Mouse (Mus musculus): ENCODE results near the gene Spint5. TPM values are rescaled to one million over a fixed set of nuclear protein-coding genes. Genes with fewer than 3 reads are reported as not detected.

Gene Spint5
- total RNA-seq, 2 experiments from 2014 or later, result not detected

- intact Hi-C loops (cut with DNase I), result no loop called here
- no peak for DNase-seq
These were observed 20.3 kb downstream of the Spint5 start for GRCm38 (mm10) chr2:164735446-164735845.

- no peak for DNase-seq
- intact Hi-C loops (cut with DNase I), result no loop called here
These were observed 22.4 kb downstream of the Spint5 start for GRCm38 (mm10) chr2:164737377-164738090.

GRCm38 (mm10) chr2:164739876-164740275 is 24.8 kb downstream of the Spint5 start:
- no peak for DNase-seq
- intact Hi-C loops (cut with DNase I), result no loop called here

GRCm38 (mm10) chr2:164744987-164745386 is 29.9 kb downstream of the Spint5 start:
- intact Hi-C loops (cut with DNase I), result no loop called here
- no peak for DNase-seq

GRCm38 (mm10) chr2:164745843-164746479 is 30.9 kb downstream of the Spint5 start, which contains the start of the genes Wfdc3 and Dnttip1:
Wfdc3 (minus strand) TSS chr2:164745931.
Dnttip1 (plus strand) TSS chr2:164745983.
- intact Hi-C loops (cut with DNase I), result no loop called here
- peak; percentile 94 for DNase-seq

GRCm38 (mm10) chr2:164746693-164747092 is 31.6 kb downstream of the Spint5 start:
- intact Hi-C loops (cut with DNase I), result no loop called here
- no peak for DNase-seq

GRCm38 (mm10) chr2:164748191-164748590 is 33.1 kb downstream of the Spint5 start:
- DNase-seq, result no peak
- intact Hi-C loops (cut with DNase I), result no loop called here

- DNase-seq, result no peak
- intact Hi-C loops (cut with DNase I), result no loop called here
These were observed 33.9 kb downstream of the Spint5 start for GRCm38 (mm10) chr2:164748991-164749390.

- intact Hi-C loops (cut with DNase I), result no loop called here
- DNase-seq, result no peak
These were observed 37.3 kb downstream of the Spint5 start for GRCm38 (mm10) chr2:164752454-164752853.

- DNase-seq, result no peak
- intact Hi-C loops (cut with DNase I), result no loop called here
These were observed 39.0 kb downstream of the Spint5 start for GRCm38 (mm10) chr2:164754105-164754504.

GRCm38 (mm10) chr2:164754800-164755199 is 39.7 kb downstream of the Spint5 start:
- no peak for DNase-seq
- intact Hi-C loops (cut with DNase I), result no loop called here

GRCm38 (mm10) chr2:164757841-164758240 is 42.7 kb downstream of the Spint5 start:
- DNase-seq, result no peak
- intact Hi-C loops (cut with DNase I), result no loop called here

- no peak for DNase-seq
- intact Hi-C loops (cut with DNase I), result no loop called here
These were observed 43.6 kb downstream of the Spint5 start for GRCm38 (mm10) chr2:164758692-164759091.

- intact Hi-C loops (cut with DNase I), result no loop called here
- DNase-seq, result no peak
These were observed 45.1 kb downstream of the Spint5 start for GRCm38 (mm10) chr2:164760059-164760833.

GRCm38 (mm10) chr2:164761502-164761901 is 46.4 kb downstream of the Spint5 start:
- peak; percentile 33 for DNase-seq
- intact Hi-C loops (cut with DNase I), result no loop called here

GRCm38 (mm10) chr2:164761971-164762370 is 46.9 kb downstream of the Spint5 start:
- intact Hi-C loops (cut with DNase I), result no loop called here
- DNase-seq, result no peak

- intact Hi-C loops (cut with DNase I), result no loop called here
- DNase-seq, result no peak
These were observed 47.5 kb downstream of the Spint5 start for GRCm38 (mm10) chr2:164762593-164762992.

- intact Hi-C loops (cut with DNase I), result no loop called here
- no peak for DNase-seq
These were observed 50.7 kb downstream of the Spint5 start for GRCm38 (mm10) chr2:164765841-164766240.

All from left cerebral cortex, postnatal 4 days (tissue).